Mouse (Mus musculus) heart, adult 2 months (tissue): Measurements from ENCODE around the gene Kcnq1. TPM values are rescaled to one million over a fixed set of nuclear protein-coding genes. Genes with fewer than 3 reads are reported as not detected.

Experiments
- DNase-seq, 2 experiments: peaks; one replicate each; pipeline ENCODE4 v3.0.0; 2021
- H3K27ac ChIP-seq: fragments of 200-600 bp; 2 replicates; pipeline ENCODE4 v1.8.1; 2022
- H3K27me3 ChIP-seq: fragments of 200-500 bp; 2 replicates; pipeline ENCODE4 v1.6.1; 2012; ENCODE audit warnings: mild to moderate bottlenecking, low read length, inconsistent platforms, mixed read lengths; ENCODE audit not compliant: control insufficient read depth, insufficient read depth
- H3K36me3 ChIP-seq: fragments of 200-500 bp; 2 replicates; pipeline ENCODE4 v1.6.1; 2012; ENCODE audit warnings: low read length, inconsistent platforms; ENCODE audit not compliant: control insufficient read depth, insufficient read depth
- H3K4me1 ChIP-seq: fragments of 200-500 bp; 2 replicates; pipeline ENCODE4 v1.6.1; 2011; ENCODE audit warnings: low read length; ENCODE audit not compliant: control insufficient read depth, insufficient read depth
- H3K4me3 ChIP-seq: fragments of 200-600 bp; 2 replicates; pipeline ENCODE4 v1.8.1; 2022
- H3K79me2 ChIP-seq: fragments of 200-500 bp; replicated peaks from 2 replicates; pipeline ENCODE4 v1.6.1; 2012; ENCODE audit warnings: mild to moderate bottlenecking, inconsistent platforms, low read length, moderate library complexity, mixed read lengths; ENCODE audit not compliant: control insufficient read depth, insufficient read depth
- H3K9ac ChIP-seq: fragments of 200-500 bp; 2 replicates; pipeline ENCODE4 v1.6.1; 2012; ENCODE audit warnings: low read depth, mild to moderate bottlenecking, control low read depth, inconsistent platforms, low read length, mixed read lengths
- CTCF ChIP-seq: fragments of 200-600 bp; IDR thresholded peaks from 2 replicates; pipeline ENCODE4 v1.8.1; 2022; ENCODE audit warnings: antibody characterized with exemption, mild to moderate bottlenecking, moderate library complexity
- EP300 ChIP-seq: fragments of 200-500 bp; IDR thresholded peaks from 2 replicates; pipeline ENCODE4 v1.6.1; 2011; ENCODE audit warnings: low read depth, low read length, control low read depth; ENCODE audit not compliant: insufficient read depth
- POLR2A ChIP-seq: fragments of 200-500 bp; IDR thresholded peaks from 2 replicates; pipeline ENCODE4 v1.6.1; 2011; ENCODE audit warnings: mild to moderate bottlenecking, low read depth, low read length, control low read depth; ENCODE audit not compliant: insufficient read depth
- WGBS: fragments of 180-500 bp; shearing (Covaris S2); methylation state at CpG from one replicate; pipeline ENCODE4 v1.1.7; 2018; 5-methylcytosine and 5-hydroxymethylcytosine counted together
- intact Hi-C: fragments of 180-260 bp; cut with DNase I; formaldehyde crosslinking; loops from one replicate; pipeline ENCODE4 v1.15.1; 2025
- polyA plus RNA-seq: library from polyadenylated mRNA; depleted of rRNA; stranded (reverse); fragments of >200 nt; gene quantifications from 2 replicates; pipeline ENCODE4 v1.2.3, GENCODE M21; 2012
- total RNA-seq, 2 experiments: library from RNA; stranded (reverse); gene quantifications; 2 replicates each; pipeline ENCODE4 v1.2.3; 2021

Kcnq1 gene
- total and polyA plus RNA-seq, 3 experiments: 32.4 to 42.0 (median 34.2) TPM

DNA sequence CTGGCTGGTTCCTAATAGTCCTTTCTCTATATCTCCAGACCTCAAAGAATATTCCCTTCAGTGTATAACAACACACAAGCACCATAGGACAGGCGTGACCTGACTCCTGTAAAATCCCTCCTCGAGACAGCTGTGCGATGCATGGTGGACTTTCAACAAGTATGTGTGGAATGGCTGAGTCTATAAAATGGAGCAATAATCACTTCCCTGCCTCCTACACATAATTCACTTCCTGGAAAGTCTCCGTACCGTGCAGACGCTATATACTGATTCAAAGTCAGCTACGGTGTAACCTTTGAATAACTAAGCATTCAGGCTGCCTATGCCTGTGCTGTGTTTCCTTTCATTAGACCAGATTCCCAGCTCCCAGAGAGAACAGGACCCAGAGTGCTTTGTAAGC lies 182.0 kb downstream of the Kcnq1 start:
- Histone ChIP-seq H3K4me3 (no peak overlapping the region), H3K27me3 (no peaks in the 10 kb centered on the region), H3K36me3 (no peaks in the 10 kb centered on the region), H3K4me1 (peaks cover 3% of the 10 kb centered on the region), H3K9ac (no peak overlapping the region), H3K27ac (no peak overlapping the region), H3K79me2 (peaks cover 3% of the 10 kb centered on the region)
- intact Hi-C loops: no loop called here
- TF ChIP-seq POLR2A (no peak), EP300 (no peak), CTCF (no peak)
- WGBS: 71% methylated on average over 7 of the region's 7 CpGs
- DNase-seq: no peak

DNA sequence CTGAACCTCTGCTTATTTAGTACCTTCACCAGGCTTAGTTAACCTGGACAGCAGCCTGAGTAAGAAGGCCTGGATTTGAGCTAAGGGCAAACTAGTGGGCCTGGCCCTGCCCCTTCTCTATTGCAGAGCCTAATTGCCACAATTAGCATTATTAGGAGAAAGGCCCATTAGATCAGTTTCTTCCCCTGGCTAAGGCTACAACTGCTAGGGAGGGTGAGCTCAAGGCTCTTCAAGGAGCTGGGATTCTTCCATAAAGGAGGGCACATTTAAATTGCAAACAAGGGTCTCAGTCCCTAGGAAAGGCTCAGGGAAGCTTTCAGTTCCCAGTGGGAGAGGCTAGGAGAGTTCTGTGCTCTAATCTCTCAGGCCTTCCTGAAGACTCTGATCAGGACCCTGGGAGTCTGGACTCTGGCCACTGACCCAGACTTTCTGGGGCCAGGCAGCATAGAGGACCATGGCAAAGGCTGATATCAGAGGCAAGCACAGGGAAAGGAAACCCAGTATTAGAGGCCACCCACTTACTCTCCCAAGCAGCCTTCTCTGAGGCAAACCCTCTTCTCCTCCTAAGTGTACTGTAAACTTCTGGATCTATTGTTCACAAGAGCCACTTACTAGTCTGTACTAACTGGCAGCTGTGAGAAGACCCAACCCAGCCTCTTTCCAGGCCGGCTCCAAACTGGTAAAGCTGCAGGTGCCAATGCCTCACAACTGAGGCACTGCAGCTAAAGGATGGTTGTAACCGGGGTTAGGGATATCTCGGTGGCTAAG lies 183.1 kb downstream of the Kcnq1 start:
- H3K79me2 ChIP-seq: peaks cover 3% of the 10 kb centered on the region
- WGBS: 59% methylated on average over 3 of the region's 3 CpGs
- intact Hi-C loops: no loop called here
- no peak overlapping the region for H3K9ac ChIP-seq
- no peak overlapping the region for H3K4me3 ChIP-seq
- TF ChIP-seq EP300 (no peak), CTCF (no peak), POLR2A (no peak)
- no peaks in the 10 kb centered on the region for H3K36me3 ChIP-seq
- H3K27me3 ChIP-seq: no peaks in the 10 kb centered on the region
- peaks cover 2% of the 10 kb centered on the region for H3K4me1 ChIP-seq
- H3K27ac ChIP-seq: no peak overlapping the region
- no peak for DNase-seq

DNA sequence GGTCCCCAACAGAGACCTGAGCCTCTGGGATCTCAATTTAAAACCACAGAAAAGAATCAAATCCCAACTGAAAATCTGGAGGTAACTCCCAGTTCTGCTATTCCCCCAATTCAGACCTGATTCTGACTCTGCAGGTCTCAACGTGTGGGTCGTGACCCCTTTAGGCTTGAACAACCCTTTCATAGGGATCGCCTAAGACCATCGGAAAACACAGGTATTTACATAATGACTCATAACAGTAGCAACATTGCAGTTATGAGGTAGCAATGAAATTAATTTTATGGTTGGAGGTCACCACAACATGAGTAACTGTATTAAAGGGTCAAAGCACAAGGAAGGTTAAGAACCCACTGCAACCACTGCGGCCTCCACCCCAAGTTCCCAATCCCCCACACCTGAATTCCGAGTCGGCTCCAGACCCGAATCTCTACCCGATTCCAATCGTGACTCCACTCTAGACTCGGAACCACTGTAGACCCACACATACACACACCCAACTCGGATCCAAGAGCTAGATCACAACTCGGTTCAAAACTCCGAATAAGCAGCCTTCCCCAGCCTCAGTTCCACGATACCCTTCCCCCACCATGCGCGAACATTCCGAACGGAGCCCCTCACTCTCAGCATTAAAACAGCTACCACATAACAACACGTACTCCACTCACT lies 188.7 kb downstream of the Kcnq1 start:
- Histone ChIP-seq H3K27ac (peak overlapping the region; percentile 74), H3K27me3 (no peaks in the 10 kb centered on the region), H3K9ac (peak overlapping the region; percentile 71), H3K4me3 (peak overlapping the region; percentile 63), H3K36me3 (no peaks in the 10 kb centered on the region), H3K4me1 (peaks cover 1% of the 10 kb centered on the region; the same call in 1 of the 2 replicates), H3K79me2 (peaks cover 3% of the 10 kb centered on the region)
- 47% methylated on average over 20 of the region's 20 CpGs for WGBS
- intact Hi-C loops: loop anchor here (5.0 kb wide), 2 partner anchors 58 to 167 kb away; partner anchors contain the start of gene Cdkn1c
- TF ChIP-seq CTCF (no peak), EP300 (no peak), POLR2A (no peak)
- DNase-seq: no peak

DNA sequence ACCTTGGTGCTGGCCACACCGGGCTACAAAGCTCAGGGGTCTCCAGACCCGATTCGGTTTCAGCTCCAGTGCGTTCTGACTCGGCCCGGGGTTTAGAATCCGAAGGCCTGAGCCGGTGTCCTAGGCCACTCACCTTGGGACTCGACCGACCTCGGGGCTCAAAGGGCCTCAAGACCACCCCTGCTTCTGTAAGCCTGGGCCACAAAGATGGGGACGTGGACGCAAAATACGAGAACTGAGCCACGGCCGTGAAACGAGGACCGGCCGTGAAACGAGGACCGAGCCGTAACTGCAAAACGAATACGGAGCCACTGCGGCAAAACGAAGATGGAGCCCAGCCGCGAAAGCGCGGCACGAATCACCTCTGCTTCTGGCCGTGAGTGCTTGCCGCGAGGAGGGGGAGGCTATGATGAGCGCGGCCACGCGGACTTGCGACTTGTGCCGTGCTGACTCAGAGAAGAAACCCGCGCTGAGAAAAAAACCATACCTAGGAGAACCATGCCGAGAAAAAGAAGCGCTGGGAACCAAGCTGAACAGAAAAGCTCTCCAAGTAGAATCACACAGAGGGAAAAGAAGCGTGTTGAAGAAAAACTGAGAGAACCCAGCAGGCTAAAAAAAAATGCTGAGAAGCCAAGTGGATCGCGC lies 189.3 kb downstream of the Kcnq1 start:
- Histone ChIP-seq H3K4me3 (peak overlapping the region; percentile 63), H3K4me1 (peaks cover 1% of the 10 kb centered on the region; the same call in 1 of the 2 replicates), H3K36me3 (no peaks in the 10 kb centered on the region), H3K27ac (peak overlapping the region; percentile 74), H3K79me2 (peaks cover 3% of the 10 kb centered on the region), H3K9ac (peak overlapping the region; percentile 71), H3K27me3 (no peaks in the 10 kb centered on the region)
- peak; percentile 46 to 50 for DNase-seq
- WGBS: 45% methylated on average over 47 of the region's 47 CpGs
- no peak for TF ChIP-seq CTCF
- no peak; the same call in 1 of the 2 replicates for TF ChIP-seq POLR2A
- intact Hi-C loops: loop anchor here (5.0 kb wide), 2 partner anchors 58 to 167 kb away; partner anchors contain the start of gene Cdkn1c

DNA sequence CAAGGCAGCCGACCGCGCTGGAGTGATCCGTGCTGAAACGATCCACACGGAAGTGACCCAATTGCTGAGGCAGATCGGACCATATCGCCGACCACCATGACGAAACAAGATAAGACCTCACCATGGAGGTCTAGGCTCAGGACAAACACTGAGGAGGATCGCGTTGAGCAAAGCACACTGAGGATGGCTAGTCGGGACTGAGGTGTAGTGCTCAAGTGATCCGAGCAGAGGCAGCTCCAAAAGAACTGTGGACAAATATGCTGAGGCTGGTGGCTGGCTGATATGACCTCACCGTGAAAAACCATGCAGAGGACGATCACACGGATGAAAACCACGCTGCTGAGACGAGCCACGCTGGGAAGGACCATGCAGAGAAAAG lies 189.8 kb downstream of the Kcnq1 start:
- H3K27me3 ChIP-seq: no peaks in the 10 kb centered on the region
- H3K9ac ChIP-seq: peak overlapping the region; percentile 30
- H3K4me3 ChIP-seq: peak overlapping the region; percentile 63
- WGBS: 48% methylated on average over 20 of the region's 20 CpGs
- peaks cover 3% of the 10 kb centered on the region for H3K79me2 ChIP-seq
- no peak for TF ChIP-seq POLR2A
- no peak for TF ChIP-seq EP300
- TF ChIP-seq CTCF: no peak
- H3K4me1 ChIP-seq: peaks cover 1% of the 10 kb centered on the region; the same call in 1 of the 2 replicates
- peak overlapping the region; percentile 74 for H3K27ac ChIP-seq
- DNase-seq: peak in 1 of 2 experiments; percentile 21
- no peaks in the 10 kb centered on the region for H3K36me3 ChIP-seq
- intact Hi-C loops: loop anchor here (5.0 kb wide), 2 partner anchors 59 to 166 kb away; partner anchors contain the start of gene Cdkn1c
